Mouse (Mus musculus): Measurements from ENCODE around the gene Ttc30a2. TPM values are rescaled to one million over a fixed set of nuclear protein-coding genes. Genes with fewer than 3 reads are reported as not detected.
A peak's percentile ranks its signal among the peaks of the same experiment; 100 is the strongest.

Gene Ttc30a2
- total and polyA plus RNA-seq, 2 experiments from 2014 or later, result 0.23 to 1.4 TPM

DNA sequence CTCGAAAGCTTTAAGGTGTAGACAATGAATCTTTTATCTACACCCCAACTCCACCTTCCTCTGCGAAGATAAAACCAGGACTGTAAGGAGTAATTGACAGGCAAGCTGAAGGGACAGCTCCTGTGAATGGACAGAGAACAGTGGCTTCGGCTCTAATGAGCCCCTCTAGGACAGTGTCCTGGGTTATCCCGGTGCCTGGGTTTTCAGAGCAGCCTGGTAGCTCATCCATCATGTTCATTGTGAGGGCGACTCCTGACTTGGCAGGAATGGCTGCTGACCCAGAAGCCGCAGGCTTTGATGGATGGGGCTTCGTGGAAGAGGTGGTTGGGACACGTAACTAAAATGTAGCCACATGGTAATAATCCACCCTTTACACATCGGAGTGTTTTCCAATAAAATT lies 24.9 kb upstream of the Ttc30a2 start:
- ATAC-seq (ENCODE audit: insufficient read depth, low read depth) (no peak), DNase-seq (ENCODE audit: low spot score) (no peak)
- no peaks in the 10 kb centered on the region for H3K27me3 ChIP-seq (ENCODE audit: control insufficient read depth, insufficient read depth, low read length)
- no peak overlapping the region for H3K4me3 ChIP-seq (ENCODE audit: low read depth, low read length)
- H3K36me3 ChIP-seq (replicated peaks; ENCODE audit: control insufficient read depth, insufficient read depth, low read length), result no peaks in the 10 kb centered on the region
- H3K27ac ChIP-seq (ENCODE audit: low read depth), result no peak overlapping the region
- H3K4me2 ChIP-seq (ENCODE audit: low read depth, low read length), result no peak overlapping the region
- H3K9me3 ChIP-seq (replicated peaks; ENCODE audit: control insufficient read depth, low read length), result no peaks in the 10 kb centered on the region
- WGBS, result 51% methylated on average over 9 of the region's 9 CpGs
- no peak overlapping the region for H3K9ac ChIP-seq (replicated peaks; ENCODE audit: low read depth, low read length)
- TF ChIP-seq CTCF (IDR thresholded peaks at IDR 0.05; ENCODE audit: low read depth), result no peak
- peaks cover 13% of the 10 kb centered on the region; the same call in 1 of the 2 replicates for H3K4me1 ChIP-seq (ENCODE audit: control insufficient read depth, insufficient read depth)

DNA sequence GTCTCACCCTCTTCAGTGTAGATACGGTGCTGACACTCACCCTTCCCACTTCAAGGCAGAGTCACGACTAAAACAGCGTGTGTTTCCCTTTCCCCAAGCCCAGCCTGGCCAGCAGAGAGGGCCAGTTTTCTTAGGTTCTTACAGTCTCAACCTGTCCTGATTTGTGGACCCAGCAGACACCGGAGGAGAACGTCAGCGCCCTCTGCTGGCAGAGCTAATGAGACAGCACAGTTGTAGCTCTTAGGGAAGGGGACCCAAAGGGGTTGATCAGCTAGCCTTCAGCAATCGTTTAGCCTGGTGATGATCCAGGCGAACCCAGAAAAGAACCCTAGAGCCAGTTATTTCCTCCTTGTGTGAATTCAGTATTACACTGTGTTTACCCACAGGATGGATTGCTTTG lies 23.4 kb upstream of the Ttc30a2 start:
- H3K27ac ChIP-seq (ENCODE audit: low read depth), result no peak overlapping the region
- H3K4me3 ChIP-seq (ENCODE audit: low read depth, low read length), result no peak overlapping the region
- no peak overlapping the region for H3K4me2 ChIP-seq (ENCODE audit: low read depth, low read length)
- H3K36me3 ChIP-seq (replicated peaks; ENCODE audit: control insufficient read depth, insufficient read depth, low read length), result no peaks in the 10 kb centered on the region
- ATAC-seq (ENCODE audit: insufficient read depth, low read depth) (no peak), DNase-seq (ENCODE audit: low spot score) (no peak)
- peaks cover 15% of the 10 kb centered on the region; the same call in 1 of the 2 replicates for H3K4me1 ChIP-seq (ENCODE audit: control insufficient read depth, insufficient read depth)
- no peaks in the 10 kb centered on the region for H3K27me3 ChIP-seq (ENCODE audit: control insufficient read depth, insufficient read depth, low read length)
- TF ChIP-seq EP300 (IDR thresholded peaks at IDR 0.05; ENCODE audit: low read depth), result no peak
- TF ChIP-seq CTCF (IDR thresholded peaks at IDR 0.05; ENCODE audit: low read depth), result peak; percentile 62
- 36% methylated on average over 8 of the region's 8 CpGs for WGBS
- H3K9me3 ChIP-seq (replicated peaks; ENCODE audit: control insufficient read depth, low read length), result no peaks in the 10 kb centered on the region
- H3K9ac ChIP-seq (replicated peaks; ENCODE audit: low read depth, low read length), result no peak overlapping the region

DNA sequence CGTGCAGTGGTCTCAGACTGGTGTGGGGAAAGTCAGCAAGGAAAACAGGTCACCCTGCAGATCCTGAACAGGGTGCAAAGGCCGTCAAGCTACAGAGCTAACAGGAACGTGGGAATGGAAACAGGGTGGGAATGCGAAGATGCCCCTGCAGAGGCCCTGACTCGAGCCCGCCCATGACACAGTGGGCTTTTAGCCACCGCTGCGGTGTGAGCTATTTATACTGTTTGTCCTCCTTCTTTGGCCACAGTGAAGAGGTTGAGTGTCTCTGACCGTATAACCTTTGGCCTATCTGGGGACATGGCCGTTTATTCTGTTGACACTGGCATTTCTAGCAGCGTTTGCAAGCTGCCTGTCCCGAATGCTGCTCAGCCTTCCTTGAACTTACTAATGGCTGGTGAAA lies 21.7 kb upstream of the Ttc30a2 start:
- H3K4me2 ChIP-seq (ENCODE audit: low read depth, low read length), result no peak overlapping the region
- 33% methylated on average over 12 of the region's 12 CpGs for WGBS
- H3K4me1 ChIP-seq (ENCODE audit: control insufficient read depth, insufficient read depth), result peaks cover 15% of the 10 kb centered on the region; the same call in 1 of the 2 replicates
- DNase-seq (ENCODE audit: low spot score), result no peak
- H3K27ac ChIP-seq (ENCODE audit: low read depth), result no peak overlapping the region
- ATAC-seq (ENCODE audit: insufficient read depth, low read depth), result peak; percentile 45
- TF ChIP-seq EP300 (IDR thresholded peaks at IDR 0.05; ENCODE audit: low read depth) (no peak), CTCF (IDR thresholded peaks at IDR 0.05; ENCODE audit: low read depth) (no peak)
- no peak overlapping the region for H3K9ac ChIP-seq (replicated peaks; ENCODE audit: low read depth, low read length)
- no peaks in the 10 kb centered on the region for H3K9me3 ChIP-seq (replicated peaks; ENCODE audit: control insufficient read depth, low read length)
- no peaks in the 10 kb centered on the region for H3K36me3 ChIP-seq (replicated peaks; ENCODE audit: control insufficient read depth, insufficient read depth, low read length)
- no peaks in the 10 kb centered on the region for H3K27me3 ChIP-seq (ENCODE audit: control insufficient read depth, insufficient read depth, low read length)
- H3K4me3 ChIP-seq (ENCODE audit: low read depth, low read length), result no peak overlapping the region

DNA sequence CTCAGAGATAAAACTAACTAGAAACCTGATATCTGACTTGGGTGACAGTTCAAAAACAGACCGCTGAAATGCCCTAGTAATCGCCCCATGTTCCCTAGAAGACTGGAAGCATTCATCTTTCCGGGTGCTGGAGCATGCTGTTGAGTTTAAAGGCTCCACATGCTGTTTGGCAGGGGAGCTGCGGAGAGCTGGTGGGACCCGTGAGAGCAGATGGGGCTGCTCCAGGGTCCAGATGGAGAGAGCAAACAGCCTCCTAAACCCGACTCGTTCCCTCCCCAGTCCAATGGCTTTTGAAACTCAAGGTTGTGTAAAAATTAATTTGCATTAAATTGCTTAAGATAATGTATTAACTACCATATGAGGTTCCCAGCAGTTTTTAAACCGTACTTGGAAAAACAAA lies 20.7 kb upstream of the Ttc30a2 start:
- Histone ChIP-seq H3K9ac (replicated peaks; ENCODE audit: low read depth, low read length) (no peak overlapping the region), H3K4me2 (ENCODE audit: low read depth, low read length) (no peak overlapping the region), H3K9me3 (replicated peaks; ENCODE audit: control insufficient read depth, low read length) (no peaks in the 10 kb centered on the region), H3K36me3 (replicated peaks; ENCODE audit: control insufficient read depth, insufficient read depth, low read length) (no peaks in the 10 kb centered on the region), H3K27me3 (ENCODE audit: control insufficient read depth, insufficient read depth, low read length) (no peaks in the 10 kb centered on the region), H3K4me1 (ENCODE audit: control insufficient read depth, insufficient read depth) (peaks cover 15% of the 10 kb centered on the region; the same call in 1 of the 2 replicates), H3K4me3 (ENCODE audit: low read depth, low read length) (no peak overlapping the region), H3K27ac (ENCODE audit: low read depth) (no peak overlapping the region)
- no peak for ATAC-seq (ENCODE audit: insufficient read depth, low read depth)
- 37% methylated on average over 8 of the region's 8 CpGs for WGBS
- TF ChIP-seq EP300 (IDR thresholded peaks at IDR 0.05; ENCODE audit: low read depth) (no peak), CTCF (IDR thresholded peaks at IDR 0.05; ENCODE audit: low read depth) (no peak)
- DNase-seq (ENCODE audit: low spot score), result no peak

DNA sequence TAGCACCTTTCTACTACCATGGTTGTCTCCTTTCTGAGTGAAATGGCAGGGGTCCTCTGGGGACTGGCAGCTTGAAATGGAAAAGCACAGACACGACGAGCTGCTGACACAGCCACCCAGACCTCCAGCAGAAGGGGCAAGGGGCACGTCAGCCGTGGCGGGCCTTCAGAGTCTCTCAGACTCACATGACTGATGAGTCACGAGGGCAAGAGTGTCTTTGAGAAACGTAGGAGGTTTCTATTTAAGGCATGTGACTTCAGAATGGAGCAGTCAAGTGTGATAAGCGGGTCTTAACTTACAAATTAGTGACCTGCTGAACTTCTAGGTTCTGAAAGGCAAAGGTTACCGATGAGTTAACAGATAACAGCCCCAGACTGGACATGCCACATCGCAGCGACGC lies 19.8 kb upstream of the Ttc30a2 start:
- WGBS, result 21% methylated on average over 12 of the region's 12 CpGs
- no peak for DNase-seq (ENCODE audit: low spot score)

DNA sequence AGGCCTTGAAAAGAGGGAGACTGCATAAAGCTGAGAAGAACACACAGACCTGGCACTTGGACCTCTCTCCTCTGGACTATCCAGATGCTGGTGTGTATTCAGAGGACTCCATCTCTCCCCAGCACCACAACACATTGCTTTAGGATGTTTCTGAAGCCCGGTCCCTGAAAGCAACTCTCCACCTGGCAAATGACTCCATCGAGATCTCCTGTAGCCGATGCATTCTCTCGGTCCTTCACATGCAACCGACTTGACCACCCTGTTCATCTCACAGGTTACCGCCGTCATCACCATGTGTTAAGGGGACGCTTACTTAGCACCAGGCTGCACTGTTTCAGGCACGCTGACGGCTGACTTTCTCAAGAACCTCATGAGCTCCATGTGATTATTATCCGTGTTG lies 16.9 kb upstream of the Ttc30a2 start:
- H3K9ac ChIP-seq (replicated peaks; ENCODE audit: low read depth, low read length), result no peak overlapping the region
- WGBS, result 87% methylated on average over 11 of the region's 11 CpGs

More for the DNA sequence above, 19.8 kb upstream of the Ttc30a2 start:
- Histone ChIP-seq H3K9ac (replicated peaks; ENCODE audit: low read depth, low read length) (no peak overlapping the region), H3K27ac (ENCODE audit: low read depth) (no peak overlapping the region), H3K4me3 (ENCODE audit: low read depth, low read length) (no peak overlapping the region), H3K9me3 (replicated peaks; ENCODE audit: control insufficient read depth, low read length) (no peaks in the 10 kb centered on the region), H3K4me2 (ENCODE audit: low read depth, low read length) (no peak overlapping the region), H3K4me1 (ENCODE audit: control insufficient read depth, insufficient read depth) (peaks cover 15% of the 10 kb centered on the region; the same call in 1 of the 2 replicates), H3K36me3 (replicated peaks; ENCODE audit: control insufficient read depth, insufficient read depth, low read length) (no peaks in the 10 kb centered on the region), H3K27me3 (ENCODE audit: control insufficient read depth, insufficient read depth, low read length) (no peaks in the 10 kb centered on the region)
- TF ChIP-seq CTCF (IDR thresholded peaks at IDR 0.05; ENCODE audit: low read depth), result no peak
- TF ChIP-seq EP300 (IDR thresholded peaks at IDR 0.05; ENCODE audit: low read depth), result no peak
- ATAC-seq (ENCODE audit: insufficient read depth, low read depth), result peak; percentile 57; the same call in 1 of the 2 replicates

More for the DNA sequence above, 16.9 kb upstream of the Ttc30a2 start:
- H3K9me3 ChIP-seq (replicated peaks; ENCODE audit: control insufficient read depth, low read length), result no peaks in the 10 kb centered on the region
- DNase-seq (ENCODE audit: low spot score), result no peak
- no peak for ATAC-seq (ENCODE audit: insufficient read depth, low read depth)
- TF ChIP-seq CTCF (IDR thresholded peaks at IDR 0.05; ENCODE audit: low read depth) (no peak), EP300 (IDR thresholded peaks at IDR 0.05; ENCODE audit: low read depth) (no peak)
- H3K4me1 ChIP-seq (ENCODE audit: control insufficient read depth, insufficient read depth), result peaks cover 14% of the 10 kb centered on the region; the same call in 1 of the 2 replicates
- H3K27me3 ChIP-seq (ENCODE audit: control insufficient read depth, insufficient read depth, low read length), result no peaks in the 10 kb centered on the region
- H3K27ac ChIP-seq (ENCODE audit: low read depth), result no peak overlapping the region
- H3K4me3 ChIP-seq (ENCODE audit: low read depth, low read length), result no peak overlapping the region
- H3K36me3 ChIP-seq (replicated peaks; ENCODE audit: control insufficient read depth, insufficient read depth, low read length), result no peaks in the 10 kb centered on the region
- H3K4me2 ChIP-seq (ENCODE audit: low read depth, low read length), result no peak overlapping the region
